Mouse (Mus musculus) liver, embryonic 13.5 days (tissue): ENCODE measurements around the gene Ear1. TPM values are rescaled to one million over a fixed set of nuclear protein-coding genes. Genes with fewer than 3 reads are reported as not detected.
A peak's percentile ranks its signal among the peaks of the same experiment; 100 is the strongest.
"Not testable (repeated sequence)": the region's sequence is repeated elsewhere in the genome, so short reads cannot be mapped to it uniquely, and the experiment has no call there.

Source experiments
- ATAC-seq: fragments of 200-750 bp; cut with Nextera tagmentation; 2 replicates; pipeline ENCODE4 v1.8.0; 2017; ENCODE audit warnings: low read depth, mild to moderate bottlenecking, moderate number of reproducible peaks, moderate library complexity
- DNase-seq: peaks from one replicate; pipeline ENCODE4 v3.0.0; 2022
- H3K27ac ChIP-seq: fragments of 300-500 bp; sonication (generic); 2 replicates; pipeline ENCODE4 v1.5.1; 2015; ENCODE audit warnings: moderate library complexity, mild to moderate bottlenecking, inconsistent platforms
- H3K27me3 ChIP-seq: fragments of 300-500 bp; sonication (generic); 2 replicates; pipeline ENCODE4 v1.6.1; 2015; ENCODE audit warnings: mild to moderate bottlenecking, inconsistent platforms
- H3K36me3 ChIP-seq: fragments of 300-500 bp; sonication (generic); 2 replicates; pipeline ENCODE4 v1.6.1; 2015; ENCODE audit warnings: mild to moderate bottlenecking, inconsistent platforms
- H3K4me1 ChIP-seq: fragments of 300-500 bp; sonication (generic); replicated peaks from 2 replicates; pipeline ENCODE4 v1.6.1; 2015; ENCODE audit warnings: inconsistent platforms
- H3K4me2 ChIP-seq: fragments of 300-500 bp; sonication (generic); 2 replicates; pipeline ENCODE4 v1.6.1; 2015; ENCODE audit warnings: inconsistent platforms, mild to moderate bottlenecking, moderate library complexity
- H3K4me3 ChIP-seq: fragments of 300-500 bp; sonication (generic); replicated peaks from 2 replicates; pipeline ENCODE4 v1.5.1; 2015; ENCODE audit warnings: mild to moderate bottlenecking, inconsistent platforms
- H3K9ac ChIP-seq: fragments of 300-500 bp; sonication (generic); 2 replicates; pipeline ENCODE4 v1.6.1; 2015; ENCODE audit warnings: mild to moderate bottlenecking, inconsistent platforms
- H3K9me3 ChIP-seq: fragments of 300-500 bp; sonication (generic); replicated peaks from 2 replicates; pipeline ENCODE4 v1.6.1; 2016; ENCODE audit warnings: inconsistent platforms
- WGBS: fragments of 180-500 bp; shearing (Covaris S2); methylation state at CpG from one replicate; pipeline ENCODE4 v1.1.7; 2015; ENCODE audit not compliant: insufficient replicate concordance; 5-methylcytosine and 5-hydroxymethylcytosine counted together
- polyA plus RNA-seq: library from polyadenylated mRNA; unstranded; fragments of >200 nt; fragmentation: Nextera tagmentation; extraction: Ambion mirVana; gene quantifications from 2 replicates; pipeline ENCODE4 v1.2.1, GENCODE M21; 2015

Gene Ear1
- polyA plus RNA-seq, result 9.1 and 12.0 TPM in 2 replicates

- H3K9ac ChIP-seq, ATAC-seq, H3K4me1 ChIP-seq, DNase-seq, H3K4me3 ChIP-seq, H3K27ac ChIP-seq, H3K36me3 ChIP-seq, H3K4me2 ChIP-seq, H3K9me3 ChIP-seq, H3K27me3 ChIP-seq: not testable (repeated sequence)
- 66% methylated on average over 3 of the region's 3 CpGs for WGBS
Measured at GRCm38 (mm10) chr14:43875417-43875816, at the start of gene Ear1. Ear1 (minus strand) TSS chr14:43875517.

- WGBS, result 7% methylated on average over 10 of the region's 10 CpGs
- peak; percentile 72 for DNase-seq
Measured at GRCm38 (mm10) chr14:43924688-43925403, 49.5 kb upstream of the Ear1 start, which contains the start of gene Gm8113. Gm8113 (plus strand) TSS chr14:43925390.

GRCm38 (mm10) chr14:43923459-43923858, 48.1 kb upstream of the Ear1 start, which contains the start of gene Ear10:
Ear10 (minus strand) TSS chr14:43923559.
- H3K4me2 ChIP-seq, DNase-seq, H3K27me3 ChIP-seq, H3K9ac ChIP-seq, H3K4me3 ChIP-seq, ATAC-seq, H3K9me3 ChIP-seq, H3K36me3 ChIP-seq: not testable (repeated sequence)
- Histone ChIP-seq H3K27ac (0 out of 2 replicates have a peak within 1 kb of the TSS, but pooled peaks have one; percentile 13), H3K4me1 (peaks cover 18% of the 10 kb centered on the region; the same call in 1 of the 2 replicates)
- 67% methylated on average over 3 of the region's 3 CpGs for WGBS

More at GRCm38 (mm10) chr14:43924688-43925403, 49.5 kb upstream of the Ear1 start, which contains the start of gene Gm8113:
- not testable (repeated sequence) for H3K36me3 ChIP-seq, H3K27me3 ChIP-seq, H3K9me3 ChIP-seq
- H3K4me2 ChIP-seq, result peak within 1 kb of the TSS; percentile 70
- H3K4me3 ChIP-seq, result peak within 1 kb of the TSS; percentile 64
- peak within 1 kb of the TSS; percentile 71 for H3K9ac ChIP-seq
- peaks cover 18% of the 10 kb centered on the region; the same call in 1 of the 2 replicates for H3K4me1 ChIP-seq
- H3K27ac ChIP-seq, result peak within 1 kb of the TSS; percentile 73
- ATAC-seq, result peak; percentile 92

- H3K4me1 ChIP-seq, H3K9me3 ChIP-seq, H3K36me3 ChIP-seq, ATAC-seq, H3K4me3 ChIP-seq, DNase-seq, H3K27me3 ChIP-seq, H3K27ac ChIP-seq, H3K9ac ChIP-seq, H3K4me2 ChIP-seq: not testable (repeated sequence)
Measured at GRCm38 (mm10) chr14:43918214-43918613, 42.9 kb upstream of the Ear1 start.

GRCm38 (mm10) chr14:43898577-43898976, 23.3 kb upstream of the Ear1 start:
- H3K27ac ChIP-seq, H3K9ac ChIP-seq, H3K9me3 ChIP-seq, DNase-seq, ATAC-seq, H3K4me3 ChIP-seq, H3K27me3 ChIP-seq, H3K36me3 ChIP-seq, H3K4me2 ChIP-seq, H3K4me1 ChIP-seq: not testable (repeated sequence)
- WGBS, result 56% methylated on average over 3 of the region's 3 CpGs

GRCm38 (mm10) chr14:43895357-43895756, 20.0 kb upstream of the Ear1 start:
- WGBS, result 19% methylated on average over 2 of the region's 2 CpGs
- not testable (repeated sequence) for H3K4me2 ChIP-seq, ATAC-seq, DNase-seq, H3K4me3 ChIP-seq, H3K9ac ChIP-seq, H3K9me3 ChIP-seq, H3K27ac ChIP-seq, H3K4me1 ChIP-seq, H3K27me3 ChIP-seq, H3K36me3 ChIP-seq

- ATAC-seq, DNase-seq, H3K36me3 ChIP-seq: not testable (repeated sequence)
Measured at GRCm38 (mm10) chr14:43891288-43891687, 16.0 kb upstream of the Ear1 start.

GRCm38 (mm10) chr14:43886235-43886634, 10.9 kb upstream of the Ear1 start:
- not testable (repeated sequence) for H3K4me2 ChIP-seq, H3K36me3 ChIP-seq, DNase-seq, H3K4me3 ChIP-seq, H3K9ac ChIP-seq, H3K27me3 ChIP-seq, H3K4me1 ChIP-seq, H3K9me3 ChIP-seq, H3K27ac ChIP-seq, ATAC-seq
- 40% methylated on average over 1 of the region's 1 CpGs for WGBS

More at GRCm38 (mm10) chr14:43891288-43891687, 16.0 kb upstream of the Ear1 start:
- H3K4me1 ChIP-seq, H3K9ac ChIP-seq, H3K9me3 ChIP-seq, H3K27ac ChIP-seq, H3K27me3 ChIP-seq, H3K4me3 ChIP-seq, H3K4me2 ChIP-seq: not testable (repeated sequence)
- WGBS, result 80% methylated on average over 1 of the region's 1 CpGs

- 19% methylated on average over 5 of the region's 5 CpGs for WGBS
- peak; percentile 6 for DNase-seq
- not testable (repeated sequence) for H3K4me1 ChIP-seq, H3K27ac ChIP-seq, H3K27me3 ChIP-seq, H3K4me3 ChIP-seq, H3K4me2 ChIP-seq, H3K36me3 ChIP-seq, H3K9ac ChIP-seq, H3K9me3 ChIP-seq
- peak; percentile 82 for ATAC-seq
Measured at GRCm38 (mm10) chr14:43879966-43880545, 4.7 kb upstream of the Ear1 start.

GRCm38 (mm10) chr14:43877789-43878188, 2.5 kb upstream of the Ear1 start:
- peak; percentile 57; the same call in 1 of the 2 replicates for ATAC-seq
- not testable (repeated sequence) for H3K9me3 ChIP-seq, H3K27ac ChIP-seq, H3K36me3 ChIP-seq, DNase-seq, H3K9ac ChIP-seq, H3K4me3 ChIP-seq, H3K4me1 ChIP-seq, H3K27me3 ChIP-seq, H3K4me2 ChIP-seq
- WGBS, result 33% methylated on average over 1 of the region's 2 CpGs

GRCm38 (mm10) chr14:43874862-43875261, 455 bp downstream of the Ear1 start:
- WGBS, result 36% methylated on average over 3 of the region's 3 CpGs
- H3K4me2 ChIP-seq, H3K9ac ChIP-seq, H3K27ac ChIP-seq, DNase-seq, H3K4me1 ChIP-seq, ATAC-seq, H3K4me3 ChIP-seq, H3K27me3 ChIP-seq, H3K9me3 ChIP-seq, H3K36me3 ChIP-seq: not testable (repeated sequence)
